Mouse (Mus musculus) lung, postnatal 0 days (tissue): ENCODE measurements around the gene Ddx19a.

Experiments used
- CTCF ChIP-seq: IDR thresholded peaks from 2 replicates; pipeline ENCODE4 v1.5.1; 2016; ENCODE audit warnings: antibody characterized with exemption, mild to moderate bottlenecking
- EP300 ChIP-seq: IDR thresholded peaks from 2 replicates; pipeline ENCODE4 v1.6.1; 2016; ENCODE audit warnings: antibody characterized with exemption, mild to moderate bottlenecking, control low read depth

DNA sequence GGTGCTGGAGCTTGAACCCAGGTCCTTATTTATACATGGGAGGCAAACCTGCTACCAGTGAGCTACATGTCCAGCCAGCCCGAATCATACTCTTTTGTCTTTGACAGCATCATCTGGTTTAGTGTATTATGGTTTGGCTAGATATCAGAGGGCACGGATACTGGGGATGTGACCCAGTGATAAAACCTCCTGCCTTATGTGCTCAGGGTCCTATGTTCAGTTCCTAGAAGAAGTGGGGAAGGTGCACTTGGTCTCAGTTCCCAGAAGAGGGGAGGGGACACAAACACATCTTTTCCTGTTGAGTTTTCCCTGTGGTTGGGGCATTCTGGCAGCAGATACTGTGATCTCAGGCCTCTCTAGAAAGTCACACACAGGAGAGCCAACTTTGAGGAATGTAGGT lies 64.3 kb downstream of the Ddx19a start:
- TF ChIP-seq EP300, result 0 out of 2 replicates have a peak, but pooled peaks have one; percentile 19
- TF ChIP-seq CTCF, result no peak
